In genomic region chr3:59354156-59354555, GRCm38 (mm10) we compare ENCODE assay signal across 21 mouse cellular contexts. TPM values are rescaled to one million over a fixed set of nuclear protein-coding genes. Genes with fewer than 3 reads are reported as not detected.
A peak's percentile ranks its signal among the peaks of the same experiment; 100 is the strongest.
DNase-seq lines count a peak whose midpoint lies in the region; ATAC-seq lines count a peak whose summit lies in the region.
"Had no signal": no experiment of that assay in that cellular context is flagged by ENCODE, and none has a peak within 500 bp of the region (broad histone marks: within the 10 kb centered on the region; RNA-seq: fewer than 3 reads in every experiment).

No protein-coding gene starts in this region.

- ATAC-seq in hindbrain, embryonic 16.5 days: no peak
- ATAC-seq: intestine, embryonic 15.5 days; midbrain, embryonic 16.5 days had no signal

- no peak overlapping the region for H3K9ac ChIP-seq in hindbrain, embryonic 16.5 days (ENCODE audit: low read depth, low read length)
- H3K9ac ChIP-seq: hindbrain, embryonic 13.5 days; intestine, embryonic 15.5 days; kidney, embryonic 15.5 days; limb, embryonic 12.5 days; liver, embryonic 15.5 days had no signal

- no peaks in the 10 kb centered on the region for H3K27me3 ChIP-seq in hindbrain, embryonic 16.5 days (replicated peaks; ENCODE audit: control insufficient read depth, insufficient read depth, low read length)
- H3K27me3 ChIP-seq: hindbrain, embryonic 13.5 days; intestine, embryonic 15.5 days; kidney, embryonic 15.5 days; limb, embryonic 12.5 days; liver, embryonic 15.5 days; megakaryocyte, embryonic 14.5 days had no signal

- H3K27ac ChIP-seq in hindbrain, embryonic 16.5 days (ENCODE audit: low read depth, low read length): no peak overlapping the region
- H3K27ac ChIP-seq: forebrain, embryonic 10.5 days; hindbrain, embryonic 13.5 days; intestine, embryonic 15.5 days; kidney, embryonic 15.5 days; layer of hippocampus, adult 2 months; limb, embryonic 12.5 days; liver, embryonic 15.5 days had no signal

- peak; percentile 28 for DNase-seq in kidney, postnatal 10 days
- DNase-seq in kidney, postnatal 25 days: no peak
- DNase-seq in NIH3T3 (ENCODE audit: low read depth): peak; percentile 94
- DNase-seq in adrenal gland, postnatal 36 days: peak; percentile 56 to 64
- peak; percentile 14 for DNase-seq in lung, postnatal 25 days (ENCODE audit: low spot score)
- DNase-seq in left cerebral cortex, adult 9 months (ENCODE audit: low spot score in 2 of 2): no peak
- DNase-seq: cerebellum, postnatal 36 days; heart, postnatal 14 days; retina, postnatal 1 day had no signal

- no peak overlapping the region for H3K4me2 ChIP-seq in hindbrain, embryonic 16.5 days (ENCODE audit: low read length)
- H3K4me2 ChIP-seq: heart, embryonic 11.5 days; hindbrain, embryonic 13.5 days; intestine, embryonic 15.5 days; kidney, embryonic 15.5 days; limb, embryonic 12.5 days; liver, embryonic 15.5 days had no signal

- H3K4me3 ChIP-seq in hindbrain, embryonic 16.5 days (ENCODE audit: low read length): no peak overlapping the region
- H3K4me3 ChIP-seq: forebrain, embryonic 10.5 days; hindbrain, embryonic 13.5 days; intestine, embryonic 15.5 days; kidney, embryonic 15.5 days; layer of hippocampus, adult 2 months; limb, embryonic 12.5 days; liver, embryonic 15.5 days; megakaryocyte, embryonic 14.5 days had no signal

- H3K4me1 ChIP-seq in hindbrain, embryonic 16.5 days (ENCODE audit: control insufficient read depth, insufficient read depth, low read depth, low read length): no peaks in the 10 kb centered on the region
- H3K4me1 ChIP-seq: forebrain, embryonic 10.5 days; hindbrain, embryonic 13.5 days; intestine, embryonic 15.5 days; kidney, embryonic 15.5 days; limb, embryonic 12.5 days; liver, embryonic 15.5 days; megakaryocyte, embryonic 14.5 days had no signal

- WGBS in hindbrain, embryonic 16.5 days: 91% methylated on average over 3 of the region's 3 CpGs

- H3K36me3 ChIP-seq in hindbrain, embryonic 16.5 days (ENCODE audit: control insufficient read depth, insufficient read depth, low read length): no peaks in the 10 kb centered on the region
- H3K36me3 ChIP-seq: forebrain, embryonic 10.5 days; hindbrain, embryonic 13.5 days; intestine, embryonic 15.5 days; kidney, embryonic 15.5 days; limb, embryonic 12.5 days; liver, embryonic 15.5 days had no signal

- H3K9me3 ChIP-seq in hindbrain, embryonic 16.5 days (ENCODE audit: control insufficient read depth, low read length): no peaks in the 10 kb centered on the region
- H3K9me3 ChIP-seq: forebrain, embryonic 10.5 days; hindbrain, embryonic 13.5 days; intestine, embryonic 15.5 days; kidney, embryonic 15.5 days; limb, embryonic 12.5 days; liver, embryonic 15.5 days had no signal

RNA-seq across cellular contexts. Expression of gene Igsf10, which starts 10.0 kb away (rescaled TPM):
- 1 to 10 TPM; 1.6 to 3.4 TPM for total RNA-seq in adrenal gland, postnatal 36 days (2021)
- polyA plus RNA-seq in hindbrain, embryonic 16.5 days (2015; fragmentation: Nextera tagmentation; extraction: Ambion mirVana): 2.8 and 2.9 TPM in 2 replicates
- total RNA-seq: MEL had no signal

Comparison
In these comparisons a context has a peak if more than half of its experiments do, and no peak if none do; other contexts are left out.
1. DNase-seq: peak in kidney, postnatal 10 days (single experiment), NIH3T3 (single experiment), adrenal gland, postnatal 36 days (2 of 2) and lung, postnatal 25 days (single experiment); none in kidney, postnatal 25 days (0 of 2) and left cerebral cortex, adult 9 months (0 of 2).